Mouse (Mus musculus): ENCODE data around the gene Dgka. TPM values are rescaled to one million over a fixed set of nuclear protein-coding genes. Genes with fewer than 3 reads are reported as not detected.
A peak's percentile ranks its signal among the peaks of the same experiment; 100 is the strongest.

Gene Dgka
- polyA plus RNA-seq, 1 experiment from 2014 or later: 4.8 TPM

- H3K27me3 ChIP-seq: no peaks in the 10 kb centered on the region
- peaks cover 12% of the 10 kb centered on the region for H3K4me1 ChIP-seq
- H3K27ac ChIP-seq (replicated peaks): peak within 1 kb of the TSS; percentile 98
- H3K9ac ChIP-seq (replicated peaks): peak within 1 kb of the TSS; percentile 93
- no peaks in the 10 kb centered on the region for H3K9me3 ChIP-seq
- H3K36me3 ChIP-seq: peaks cover 30% of the 10 kb centered on the region
- peak; percentile 99 for ATAC-seq (ENCODE audit: low FRiP score, low read depth)
- WGBS: under 1% methylated on average over 40 of the region's 40 CpGs
- peak within 1 kb of the TSS; percentile 73 for H3K4me2 ChIP-seq (replicated peaks)
- H3K4me3 ChIP-seq: peak within 1 kb of the TSS; percentile 91
Observed at GRCm38 (mm10) chr10:128695992-128696807, 48.5 kb downstream of the Dgka start, which contains the start of gene Rab5b. TSS of gene Rab5b (minus strand) at chr10:128696264.

- peak overlapping the region; percentile 73 for H3K4me2 ChIP-seq (replicated peaks)
- H3K9me3 ChIP-seq: no peaks in the 10 kb centered on the region
- H3K27me3 ChIP-seq: no peaks in the 10 kb centered on the region
- H3K27ac ChIP-seq (replicated peaks): peak overlapping the region; percentile 98
- H3K9ac ChIP-seq (replicated peaks): peak overlapping the region; percentile 93
- WGBS: 1% methylated on average over 22 of the region's 22 CpGs
- peaks cover 23% of the 10 kb centered on the region for H3K36me3 ChIP-seq
- ATAC-seq (ENCODE audit: low FRiP score, low read depth): no peak
- H3K4me1 ChIP-seq: peaks cover 12% of the 10 kb centered on the region
- peak overlapping the region; percentile 91 for H3K4me3 ChIP-seq
Observed at GRCm38 (mm10) chr10:128695411-128695991, 49.2 kb downstream of the Dgka start.

GRCm38 (mm10) chr10:128674469-128675008 is 70.1 kb downstream of the Dgka start:
- ATAC-seq (ENCODE audit: low FRiP score, low read depth): no peak
- peak overlapping the region; percentile 95 for H3K4me2 ChIP-seq (replicated peaks)
- WGBS: 4% methylated on average over 9 of the region's 9 CpGs

GRCm38 (mm10) chr10:128673763-128674468 is 70.7 kb downstream of the Dgka start, which contains the start of gene Suox:
TSS of gene Suox (minus strand) at chr10:128674073.
- peak within 1 kb of the TSS; percentile 68 for H3K27ac ChIP-seq (replicated peaks)
- 0 out of 2 replicates have a peak, but pooled peaks cover 3% of the 10 kb centered on the region for H3K36me3 ChIP-seq
- peak; percentile 96 for ATAC-seq (ENCODE audit: low FRiP score, low read depth)
- H3K4me3 ChIP-seq: peak within 1 kb of the TSS; percentile 76
- peak within 1 kb of the TSS; percentile 95 for H3K4me2 ChIP-seq (replicated peaks)
- peaks cover 13% of the 10 kb centered on the region for H3K4me1 ChIP-seq
- H3K9ac ChIP-seq (replicated peaks): peak within 1 kb of the TSS; percentile 69
- under 1% methylated on average over 60 of the region's 60 CpGs for WGBS
- H3K9me3 ChIP-seq: no peaks in the 10 kb centered on the region
- peaks cover 11% of the 10 kb centered on the region for H3K27me3 ChIP-seq

More at GRCm38 (mm10) chr10:128674469-128675008, 70.1 kb downstream of the Dgka start:
- Histone ChIP-seq H3K4me1 (peaks cover 13% of the 10 kb centered on the region), H3K27ac (replicated peaks) (peak overlapping the region; percentile 68), H3K9ac (replicated peaks) (peak overlapping the region; percentile 69), H3K27me3 (peaks cover 11% of the 10 kb centered on the region), H3K9me3 (no peaks in the 10 kb centered on the region), H3K36me3 (peaks cover 9% of the 10 kb centered on the region), H3K4me3 (peak overlapping the region; percentile 76)

- no peak overlapping the region for H3K9ac ChIP-seq (replicated peaks)
- ATAC-seq (ENCODE audit: low FRiP score, low read depth): no peak
- H3K4me2 ChIP-seq (replicated peaks): no peak overlapping the region
- H3K9me3 ChIP-seq: no peaks in the 10 kb centered on the region
- peaks cover 11% of the 10 kb centered on the region for H3K27me3 ChIP-seq
- peaks cover 21% of the 10 kb centered on the region for H3K4me1 ChIP-seq
- WGBS: 94% methylated on average over 9 of the region's 9 CpGs
- 0 out of 2 replicates have a peak, but pooled peaks cover 3% of the 10 kb centered on the region for H3K36me3 ChIP-seq
- H3K27ac ChIP-seq (replicated peaks): no peak overlapping the region
- no peak overlapping the region for H3K4me3 ChIP-seq
Observed at GRCm38 (mm10) chr10:128671148-128671547, 73.5 kb downstream of the Dgka start.

Other genes starting within 250 kb of the Dgka start
- gene Myl6b, start 246.2 kb downstream of the Dgka start, polyA plus RNA-seq (2016; fragmentation: Nextera tagmentation; extraction: Ambion mirVana): 2.7 and 3.0 TPM in 2 replicates
- 25.6 and 26.6 TPM in 2 replicates for gene Esyt1, start 219.0 kb downstream of the Dgka start, polyA plus RNA-seq (2016; fragmentation: Nextera tagmentation; extraction: Ambion mirVana)
- gene Zc3h10, start 197.1 kb downstream of the Dgka start, polyA plus RNA-seq (2016; fragmentation: Nextera tagmentation; extraction: Ambion mirVana): 20.1 and 22.5 TPM in 2 replicates
- 2,391 and 2,602 TPM in 2 replicates for gene Rpl41, start 195.6 kb downstream of the Dgka start, polyA plus RNA-seq (2016; fragmentation: Nextera tagmentation; extraction: Ambion mirVana)
- gene Pa2g4, start 178.9 kb downstream of the Dgka start, polyA plus RNA-seq (2016; fragmentation: Nextera tagmentation; extraction: Ambion mirVana): 164 and 170 TPM in 2 replicates
- 0.76 and 0.94 TPM in 2 replicates for gene Erbb3, start 155.2 kb downstream of the Dgka start, polyA plus RNA-seq (2016; fragmentation: Nextera tagmentation; extraction: Ambion mirVana)
- gene Rps26, start 118.1 kb downstream of the Dgka start, polyA plus RNA-seq (2016; fragmentation: Nextera tagmentation; extraction: Ambion mirVana): 444 and 507 TPM in 2 replicates
- gene Ikzf4, start 98.9 kb downstream of the Dgka start, polyA plus RNA-seq (2016; fragmentation: Nextera tagmentation; extraction: Ambion mirVana): 8.3 and 10.4 TPM in 2 replicates
- gene Suox, start 70.8 kb downstream of the Dgka start, polyA plus RNA-seq (2016; fragmentation: Nextera tagmentation; extraction: Ambion mirVana): 12.5 and 13.6 TPM in 2 replicates
- gene Rab5b, start 48.6 kb downstream of the Dgka start, polyA plus RNA-seq (2016; fragmentation: Nextera tagmentation; extraction: Ambion mirVana): 96.5 and 102 TPM in 2 replicates
- gene Pmel, start 40.7 kb downstream of the Dgka start, polyA plus RNA-seq (2016; fragmentation: Nextera tagmentation; extraction: Ambion mirVana): 0.90 and 1.1 TPM in 2 replicates
- 76.4 and 85.5 TPM in 2 replicates for gene Cdk2, start 39.8 kb downstream of the Dgka start, polyA plus RNA-seq (2016; fragmentation: Nextera tagmentation; extraction: Ambion mirVana)
- 50.5 and 54.6 TPM in 2 replicates for gene Pym1, start 3.0 kb upstream of the Dgka start, polyA plus RNA-seq (2016; fragmentation: Nextera tagmentation; extraction: Ambion mirVana)
- gene Mmp19, start 46.1 kb upstream of the Dgka start, polyA plus RNA-seq (2016; fragmentation: Nextera tagmentation; extraction: Ambion mirVana): 0.61 and 0.97 TPM in 2 replicates
- 57.9 and 59.8 TPM in 2 replicates for gene Dnajc14, start 59.2 kb upstream of the Dgka start, polyA plus RNA-seq (2016; fragmentation: Nextera tagmentation; extraction: Ambion mirVana)
- gene Tmem198b, start 59.5 kb upstream of the Dgka start, polyA plus RNA-seq (2016; fragmentation: Nextera tagmentation; extraction: Ambion mirVana): 21.4 and 24.0 TPM in 2 replicates
- gene Sarnp, start 72.5 kb upstream of the Dgka start, polyA plus RNA-seq (2016; fragmentation: Nextera tagmentation; extraction: Ambion mirVana): 217 and 219 TPM in 2 replicates
- gene Ormdl2, start 76.8 kb upstream of the Dgka start, polyA plus RNA-seq (2016; fragmentation: Nextera tagmentation; extraction: Ambion mirVana): 38.5 and 41.7 TPM in 2 replicates
- 10.8 and 12.0 TPM in 2 replicates for gene Gdf11, start 146.9 kb upstream of the Dgka start, polyA plus RNA-seq (2016; fragmentation: Nextera tagmentation; extraction: Ambion mirVana)
- 168 and 190 TPM in 2 replicates for gene Cd63, start 156.1 kb upstream of the Dgka start, polyA plus RNA-seq (2016; fragmentation: Nextera tagmentation; extraction: Ambion mirVana)
- gene Rdh5, start 178.0 kb upstream of the Dgka start, polyA plus RNA-seq (2016; fragmentation: Nextera tagmentation; extraction: Ambion mirVana): 16.2 and 16.6 TPM in 2 replicates
- gene Bloc1s1, start 179.2 kb upstream of the Dgka start, polyA plus RNA-seq (2016; fragmentation: Nextera tagmentation; extraction: Ambion mirVana): 235 and 249 TPM in 2 replicates
- gene Itga7, start 189.0 kb upstream of the Dgka start, polyA plus RNA-seq (2016; fragmentation: Nextera tagmentation; extraction: Ambion mirVana): 2.1 TPM in 2 replicates
- gene Mettl7b, start 216.1 kb upstream of the Dgka start, polyA plus RNA-seq (2016; fragmentation: Nextera tagmentation; extraction: Ambion mirVana): not detected in 2 replicates
- not detected in 2 replicates for gene Olfr9, start 244.6 kb upstream of the Dgka start, polyA plus RNA-seq (2016; fragmentation: Nextera tagmentation; extraction: Ambion mirVana)